Mouse (Mus musculus) heart, postnatal 0 days (tissue): Measurements from ENCODE around the gene Galnt10.

Experiments used
- CTCF ChIP-seq: IDR thresholded peaks from 2 replicates; pipeline ENCODE4 v1.5.1; 2016; ENCODE audit warnings: antibody characterized with exemption, control low read depth, low read depth
- EP300 ChIP-seq: IDR thresholded peaks from 2 replicates; pipeline ENCODE4 v1.6.1; 2016; ENCODE audit warnings: antibody characterized with exemption, low read depth

DNA sequence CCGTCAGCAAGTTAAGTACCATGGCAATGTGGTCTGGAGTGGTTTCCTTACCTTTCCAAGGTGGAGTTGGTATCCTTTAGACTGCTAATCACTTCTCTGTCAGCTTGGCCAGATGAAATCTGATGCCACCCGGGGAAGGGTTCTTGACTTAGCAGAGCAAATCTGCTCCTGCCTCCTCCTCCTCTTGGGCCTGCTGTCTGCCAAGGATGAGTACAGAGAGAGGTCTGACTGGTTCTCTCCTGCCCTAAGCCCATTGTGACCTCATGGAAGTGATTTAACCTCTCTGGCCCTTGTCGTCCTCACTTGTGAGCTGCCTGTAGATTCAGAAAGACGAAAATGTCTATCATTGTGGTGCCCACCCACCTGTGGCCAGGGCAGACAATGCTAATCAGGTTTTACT lies 4.0 kb downstream of the Galnt10 start:
- TF ChIP-seq CTCF (no peak), EP300 (no peak)
